Mouse (Mus musculus) myocyte (in vitro differentiated cells): ENCODE data around the gene Tnks2. TPM values are rescaled to one million over a fixed set of nuclear protein-coding genes. Genes with fewer than 3 reads are reported as not detected.

Experiments
- H3K27me3 ChIP-seq: one replicate; pipeline ENCODE4 v1.6.1; 2011; ENCODE audit not compliant: control insufficient read depth, insufficient read depth, insufficient read length
- H3K36me3 ChIP-seq: one replicate; pipeline ENCODE4 v1.6.1; 2011; ENCODE audit not compliant: control insufficient read depth, insufficient read depth
- H3K4me2 ChIP-seq: one replicate; pipeline ENCODE4 v1.6.1; 2011; ENCODE audit warnings: low read depth, control low read depth
- H3K4me3 ChIP-seq: one replicate; pipeline ENCODE4 v1.5.1; 2011; ENCODE audit warnings: mild to moderate bottlenecking, control low read depth, moderate library complexity
- H3K79me2 ChIP-seq: one replicate; pipeline ENCODE4 v1.6.1; 2011; ENCODE audit not compliant: control insufficient read depth, insufficient read depth
- H3ac ChIP-seq: one replicate; pipeline ENCODE4 v1.6.1; 2011; ENCODE audit not compliant: control insufficient read depth, insufficient read length
- CEBPB ChIP-seq: IDR thresholded peaks from 2 replicates; pipeline ENCODE4 v1.6.1; 2011; ENCODE audit warnings: mild to moderate bottlenecking, moderate library complexity; ENCODE audit not compliant: poor library complexity, insufficient read depth, severe bottlenecking
- E2F4 ChIP-seq: IDR thresholded peaks from one replicate; pipeline ENCODE4 v1.6.1; 2011; ENCODE audit warnings: mild to moderate bottlenecking, control low read depth, moderate library complexity; ENCODE audit not compliant: insufficient read depth
- MAX ChIP-seq: IDR thresholded peaks from one replicate; pipeline ENCODE4 v1.6.1; 2011; ENCODE audit warnings: low read depth, mild to moderate bottlenecking, control low read depth
- MYOD1 ChIP-seq, 3 experiments: IDR thresholded peaks; one replicate each; pipeline ENCODE4 v1.6.1; 2011; ENCODE audit warnings: control low read depth in 2 of 3, low read depth in 2 of 3, mild to moderate bottlenecking in 2 of 3, moderate library complexity in 1 of 3; ENCODE audit not compliant: insufficient read length in 2 of 3, control insufficient read depth in 1 of 3
- MYOG ChIP-seq, 3 experiments: IDR thresholded peaks; one replicate each; pipeline ENCODE4 v1.6.1; 2011; ENCODE audit warnings: control low read depth in 2 of 3, low read depth in 2 of 3, mild to moderate bottlenecking in 2 of 3; ENCODE audit not compliant: insufficient read length in 2 of 3, control insufficient read depth in 1 of 3, insufficient read depth in 1 of 3
- POLR2A ChIP-seq: IDR thresholded peaks from one replicate; pipeline ENCODE4 v1.6.1; 2011; ENCODE audit warnings: low read depth, mild to moderate bottlenecking, control low read depth, moderate library complexity; ENCODE audit not compliant: insufficient read length
- POLR2AphosphoS2 ChIP-seq: IDR thresholded peaks from one replicate; pipeline ENCODE4 v1.6.1; 2011; ENCODE audit warnings: low read depth, control low read depth; ENCODE audit not compliant: insufficient read length
- REST ChIP-seq: IDR thresholded peaks from one replicate; pipeline ENCODE4 v1.6.1; 2011; ENCODE audit warnings: mild to moderate bottlenecking, control low read depth, moderate library complexity; ENCODE audit not compliant: insufficient read depth, insufficient read length
- SRF ChIP-seq: IDR thresholded peaks from one replicate; pipeline ENCODE4 v1.6.1; 2011; ENCODE audit warnings: low read depth; ENCODE audit not compliant: control insufficient read depth, insufficient read length
- TCF12 ChIP-seq: IDR thresholded peaks from one replicate; pipeline ENCODE4 v1.6.1; 2011; ENCODE audit warnings: mild to moderate bottlenecking, control low read depth; ENCODE audit not compliant: poor library complexity, insufficient read depth, severe bottlenecking
- TCF3 ChIP-seq: IDR thresholded peaks from one replicate; pipeline ENCODE4 v1.6.1; 2011; ENCODE audit warnings: low read depth, control low read depth; ENCODE audit not compliant: insufficient read length
- USF1 ChIP-seq: IDR thresholded peaks from one replicate; pipeline ENCODE4 v1.6.1; 2011; ENCODE audit warnings: low read depth, mild to moderate bottlenecking, control low read depth, moderate library complexity
- polyA plus RNA-seq: library from polyadenylated mRNA; unstranded; fragments of >200 nt; fragmentation: generic; extraction: Trizol; gene quantifications from one replicate; pipeline ENCODE4 v1.2.1, GENCODE M21; 2012; ENCODE audit warnings: missing spikeins

Gene Tnks2
- polyA plus RNA-seq, 1 experiment = 22.3 TPM

- TF ChIP-seq TCF3 (no peak), POLR2AphosphoS2 (no peak), TCF12 (no peak), MYOD1 (IDR thresholded peaks at IDR 0.05; ENCODE audit: control insufficient read depth in 1 of 3, insufficient read length in 2 of 3, low read depth in 2 of 3) (no peak), CEBPB (no peak), REST (no peak), POLR2A (no peak)
- Histone ChIP-seq H3K79me2 (no peaks in the 10 kb centered on the region), H3K36me3 (no peaks in the 10 kb centered on the region), H3K4me2 (no peak overlapping the region), H3K4me3 (no peak overlapping the region), H3ac (no peak overlapping the region), H3K27me3 (no peaks in the 10 kb centered on the region)
These were observed 11.3 kb upstream of the Tnks2 start for GRCm38 (mm10) chr19:36822701-36823100.

DNA sequence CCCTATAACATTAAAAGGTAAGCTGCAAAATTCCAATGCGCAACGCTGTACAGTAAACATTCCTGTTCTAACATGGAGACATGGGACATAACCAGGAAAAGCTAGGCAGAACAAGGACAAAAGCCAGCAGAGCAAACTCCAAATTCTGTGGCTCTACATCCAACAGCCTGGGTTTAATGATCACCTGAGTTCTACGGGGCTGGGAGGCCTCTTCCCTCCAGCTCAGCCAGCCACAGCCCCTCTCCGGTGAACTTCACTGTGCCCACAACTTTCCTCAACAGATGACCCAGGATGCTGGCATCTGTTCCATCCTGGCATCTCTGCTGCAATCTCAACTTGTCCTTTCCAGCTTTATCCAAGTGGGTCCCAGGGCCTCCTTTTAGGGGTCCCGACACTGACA is 6.4 kb upstream of the Tnks2 start:
- no peak for TF ChIP-seq USF1
- no peak for TF ChIP-seq POLR2A
- TF ChIP-seq MYOD1 (IDR thresholded peaks at IDR 0.05; ENCODE audit: control insufficient read depth in 1 of 3, insufficient read length in 2 of 3, low read depth in 2 of 3) = no peak
- no peak for TF ChIP-seq REST
- TF ChIP-seq MYOG (IDR thresholded peaks at IDR 0.05; ENCODE audit: control insufficient read depth in 1 of 3, insufficient read depth in 1 of 3, insufficient read length in 2 of 3, low read depth in 2 of 3) = no peak
- TF ChIP-seq SRF = no peak
- TF ChIP-seq E2F4 = no peak
- TF ChIP-seq MAX = no peak
- TF ChIP-seq TCF12 = no peak
- no peak for TF ChIP-seq TCF3
- TF ChIP-seq POLR2AphosphoS2 = no peak
- TF ChIP-seq CEBPB = no peak
- Histone ChIP-seq H3ac (no peak overlapping the region), H3K4me3 (no peak overlapping the region), H3K4me2 (no peak overlapping the region), H3K27me3 (no peaks in the 10 kb centered on the region), H3K36me3 (no peaks in the 10 kb centered on the region), H3K79me2 (no peaks in the 10 kb centered on the region)

DNA sequence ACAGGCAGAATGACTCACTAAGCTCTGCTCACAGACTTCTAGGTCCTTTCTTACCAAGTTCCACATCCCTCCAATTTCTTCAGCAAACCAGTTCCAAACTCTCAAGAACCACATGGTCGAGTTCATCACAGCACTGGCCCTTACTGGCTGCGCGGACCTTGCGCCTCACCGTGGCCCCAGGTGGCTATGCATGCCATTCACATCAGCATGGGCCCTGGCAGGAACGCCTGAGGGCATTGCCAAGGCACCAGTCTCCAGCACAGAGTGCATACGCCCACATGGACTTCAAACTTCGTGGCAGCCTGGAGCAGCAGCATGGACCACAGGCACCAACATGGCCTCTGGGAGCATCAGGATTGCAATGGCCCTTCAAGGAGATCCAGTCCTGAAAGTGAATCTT is 5.7 kb upstream of the Tnks2 start:
- no peaks in the 10 kb centered on the region for H3K36me3 ChIP-seq
- H3K4me2 ChIP-seq = no peak overlapping the region
- no peak for TF ChIP-seq E2F4
- no peak for TF ChIP-seq TCF12
- no peak for TF ChIP-seq CEBPB
- no peak for TF ChIP-seq POLR2AphosphoS2
- TF ChIP-seq REST = no peak
- no peak for TF ChIP-seq TCF3
- no peak for TF ChIP-seq MYOD1 (IDR thresholded peaks at IDR 0.05; ENCODE audit: control insufficient read depth in 1 of 3, insufficient read length in 2 of 3, low read depth in 2 of 3)
- no peak for TF ChIP-seq SRF
- TF ChIP-seq MAX = no peak
- TF ChIP-seq USF1 = no peak
- TF ChIP-seq POLR2A = no peak
- no peak for TF ChIP-seq MYOG (IDR thresholded peaks at IDR 0.05; ENCODE audit: control insufficient read depth in 1 of 3, insufficient read depth in 1 of 3, insufficient read length in 2 of 3, low read depth in 2 of 3)
- H3K4me3 ChIP-seq = no peak overlapping the region
- no peaks in the 10 kb centered on the region for H3K79me2 ChIP-seq
- no peak overlapping the region for H3ac ChIP-seq
- H3K27me3 ChIP-seq = no peaks in the 10 kb centered on the region

- TF ChIP-seq POLR2AphosphoS2 (no peak), MAX (no peak), E2F4 (no peak), REST (no peak), CEBPB (no peak), SRF (no peak), USF1 (no peak), POLR2A (no peak), MYOD1 (IDR thresholded peaks at IDR 0.05; ENCODE audit: control insufficient read depth in 1 of 3, insufficient read length in 2 of 3, low read depth in 2 of 3) (no peak), TCF12 (no peak), TCF3 (no peak), MYOG (IDR thresholded peaks at IDR 0.05; ENCODE audit: control insufficient read depth in 1 of 3, insufficient read depth in 1 of 3, insufficient read length in 2 of 3, low read depth in 2 of 3) (no peak)
- peak overlapping the region; percentile 73 for H3K4me3 ChIP-seq
- peak overlapping the region; percentile 75 for H3K4me2 ChIP-seq
- H3K27me3 ChIP-seq = no peaks in the 10 kb centered on the region
- H3ac ChIP-seq = peak overlapping the region; percentile 97
- peaks cover 6% of the 10 kb centered on the region for H3K36me3 ChIP-seq
- peaks cover 37% of the 10 kb centered on the region for H3K79me2 ChIP-seq
These were observed 863 bp upstream of the Tnks2 start for GRCm38 (mm10) chr19:36832951-36833787.
